Mouse (Mus musculus) ES-E14 (cell line): Measurements from ENCODE around the gene Rasal3. TPM values are rescaled to one million over a fixed set of nuclear protein-coding genes. Genes with fewer than 3 reads are reported as not detected.
A peak's percentile ranks its signal among the peaks of the same experiment; 100 is the strongest.

ENCODE experiments used
- DNase-seq: peaks from one replicate; pipeline ENCODE4 v3.0.0-alpha.2; 2013; ENCODE audit warnings: low read depth, low spot score
- H3K27ac ChIP-seq: 2 replicates; pipeline ENCODE4 v1.5.1; 2012; ENCODE audit warnings: low read depth, mild to moderate bottlenecking, low read length, moderate library complexity, mixed read lengths; ENCODE audit not compliant: poor library complexity, insufficient read depth, severe bottlenecking
- H3K36me3 ChIP-seq: 2 replicates; pipeline ENCODE4 v1.6.1; 2012; ENCODE audit warnings: mild to moderate bottlenecking, low read length, moderate library complexity, mixed read lengths; ENCODE audit not compliant: control insufficient read depth, poor library complexity, insufficient read depth, severe bottlenecking
- H3K4me1 ChIP-seq, 2 experiments: fragments of 150-350 bp in 1 of 2; sonication (generic) in 1 of 2; 2 replicates each; pipeline ENCODE4 v1.6.1; 2012; ENCODE audit warnings: low read length in 2 of 2, mild to moderate bottlenecking in 1 of 2, mixed read lengths in 1 of 2; ENCODE audit not compliant: control insufficient read depth in 2 of 2, insufficient read depth in 2 of 2, poor library complexity in 1 of 2
- H3K4me3 ChIP-seq, 2 experiments: fragments of 150-350 bp in 1 of 2; sonication (generic) in 1 of 2; 2 replicates each; pipeline ENCODE4 v1.5.1; 2012; ENCODE audit warnings: low read length in 2 of 2, low read depth in 1 of 2, mild to moderate bottlenecking in 1 of 2, mixed read lengths in 1 of 2; ENCODE audit not compliant: insufficient read depth in 1 of 2, poor library complexity in 1 of 2, severe bottlenecking in 1 of 2
- H3K9ac ChIP-seq: 2 replicates; pipeline ENCODE4 v1.6.1; 2012; ENCODE audit warnings: low read depth, mild to moderate bottlenecking, low read length, mixed read lengths; ENCODE audit not compliant: poor library complexity, insufficient read depth, severe bottlenecking
- H3K9me3 ChIP-seq: fragments of 150-350 bp; sonication (generic); 2 replicates; pipeline ENCODE4 v1.6.1; 2012; ENCODE audit warnings: low read depth, mild to moderate bottlenecking, low read length; ENCODE audit not compliant: control insufficient read depth, insufficient read depth
- CHD2 ChIP-seq: IDR thresholded peaks from 2 replicates; pipeline ENCODE4 v1.6.1; 2014; ENCODE audit warnings: mild to moderate bottlenecking, low read depth, low read length, inconsistent platforms
- HCFC1 ChIP-seq: IDR thresholded peaks from 2 replicates; pipeline ENCODE4 v1.6.1; 2012; ENCODE audit warnings: low read length, inconsistent platforms, borderline replicate concordance; ENCODE audit not compliant: insufficient read depth
- MAFK ChIP-seq: IDR thresholded peaks from 2 replicates; pipeline ENCODE4 v1.6.1; 2014; ENCODE audit warnings: mild to moderate bottlenecking, low read depth, low read length, inconsistent platforms; ENCODE audit not compliant: insufficient read depth
- ZC3H11A ChIP-seq: IDR thresholded peaks from 2 replicates; pipeline ENCODE4 v1.6.1; 2012; ENCODE audit warnings: low read depth, mild to moderate bottlenecking, inconsistent platforms, low read length, borderline replicate concordance
- ZNF384 ChIP-seq: IDR thresholded peaks from 2 replicates; pipeline ENCODE4 v1.6.1; 2012; ENCODE audit warnings: low read depth, low read length, inconsistent platforms
- in situ Hi-C, 2 experiments: fragments of 600-800 bp; cut with MboI; formaldehyde crosslinking; loops; one replicate each; pipeline ENCODE4 v1.15.1; 2025; ENCODE audit warnings: low sequenced_read_pairs in 2 of 2, inconsistent platforms in 1 of 2; ENCODE audit not compliant: unreplicated experiment in 2 of 2
- total RNA-seq: library from RNA; depleted of rRNA; stranded (reverse); fragments of 300-350 nt; gene quantifications from 2 replicates; pipeline ENCODE4 v1.2.3, GENCODE M21; 2012

Gene Rasal3
- total RNA-seq, 1 experiment, result 0.76 TPM

DNA sequence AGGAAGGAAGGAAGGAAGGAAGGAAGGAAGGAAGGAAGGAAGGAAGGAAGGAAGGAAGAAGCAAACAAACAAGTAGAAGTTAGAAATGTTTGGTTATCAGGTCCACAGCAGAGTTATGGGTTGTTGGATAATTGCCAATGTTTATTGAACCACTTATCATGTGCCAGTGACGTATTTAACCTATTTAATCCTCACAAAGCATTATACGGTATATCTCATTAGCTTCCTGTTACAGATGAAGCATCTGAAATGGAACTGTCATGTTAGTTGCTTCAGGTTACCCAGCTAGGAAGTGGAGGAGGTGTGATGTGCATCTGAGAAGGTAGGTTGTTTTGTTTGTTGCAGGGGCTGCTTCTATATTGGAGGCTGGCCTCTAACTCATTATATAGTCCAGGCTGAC lies 16.6 kb upstream of the Rasal3 start:
- Histone ChIP-seq H3K36me3 (no peaks in the 10 kb centered on the region), H3K27ac (no peak overlapping the region), H3K9ac (no peak overlapping the region), H3K4me3 (no peak overlapping the region), H3K9me3 (no peaks in the 10 kb centered on the region), H3K4me1 (peaks cover 0 to 2% of the 10 kb centered on the region in 2 experiments; a peak in 1 of 4 replicates)
- TF ChIP-seq ZNF384 (no peak), CHD2 (no peak), HCFC1 (no peak), MAFK (no peak), ZC3H11A (no peak)
- in situ Hi-C loops, result no loop called here
- no peak for DNase-seq

DNA sequence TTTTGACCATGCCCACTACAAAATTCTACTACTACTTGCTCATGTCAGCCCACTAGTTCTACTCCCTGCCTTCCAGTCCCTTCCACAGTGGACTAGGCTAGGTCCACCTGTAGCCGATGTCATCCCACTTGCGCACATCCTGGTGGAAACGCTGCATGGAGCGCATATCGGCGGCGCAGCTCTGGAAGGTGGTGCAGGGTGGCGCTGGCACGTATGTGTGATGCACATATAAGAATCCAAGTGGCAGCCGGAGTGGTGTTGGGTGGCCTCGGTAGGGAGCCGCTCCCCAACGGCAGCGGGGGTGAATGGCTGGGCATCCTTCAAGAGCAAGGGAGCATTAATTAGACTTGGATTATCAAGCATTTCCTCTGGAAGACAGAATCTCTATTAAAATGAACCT lies 13.4 kb upstream of the Rasal3 start:
- DNase-seq, result no peak
- in situ Hi-C loops, result no loop called here

DNA sequence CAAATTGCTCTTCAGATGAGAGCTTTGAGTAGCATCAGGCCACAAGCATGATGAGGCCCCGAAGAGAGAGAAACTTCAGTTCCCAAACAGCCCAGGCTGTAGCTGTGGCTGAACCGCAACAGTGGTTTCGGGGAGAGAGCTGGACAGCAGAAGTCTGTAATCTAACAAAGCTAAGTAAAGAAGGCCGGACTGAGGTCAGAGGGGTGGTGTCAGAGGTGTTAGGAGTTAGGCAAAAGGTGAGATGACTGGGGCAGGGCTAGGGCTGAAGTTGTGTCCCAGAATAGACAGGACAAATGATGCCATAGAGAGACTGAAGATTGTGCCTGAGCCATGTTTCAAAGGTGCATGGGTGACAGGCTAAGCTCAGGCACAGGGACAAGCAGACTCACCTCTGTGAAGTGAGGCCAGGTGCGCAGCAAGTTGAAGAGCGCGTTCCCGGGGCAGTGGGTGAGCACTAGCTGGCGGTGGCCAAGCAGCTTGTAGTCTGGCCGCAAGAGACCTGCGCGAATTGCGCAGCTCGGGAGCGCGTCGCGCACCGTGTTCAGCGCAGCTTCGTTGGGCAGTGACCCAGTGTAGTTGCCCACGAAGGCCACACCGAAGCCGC lies 12.1 kb upstream of the Rasal3 start:
- TF ChIP-seq CHD2 (no peak), ZNF384 (no peak), ZC3H11A (no peak), MAFK (no peak), HCFC1 (no peak)
- Histone ChIP-seq H3K4me1 (peaks cover 0 to 2% of the 10 kb centered on the region in 2 experiments; a peak in 1 of 4 replicates), H3K27ac (no peak overlapping the region), H3K36me3 (no peaks in the 10 kb centered on the region), H3K9me3 (no peaks in the 10 kb centered on the region), H3K9ac (peak overlapping the region; percentile 40), H3K4me3 (peak overlapping the region; percentile 5 to 61; a peak in 3 of 4 replicates)
- in situ Hi-C loops, result no loop called here
- no peak for DNase-seq

More for the DNA sequence above, 13.4 kb upstream of the Rasal3 start:
- TF ChIP-seq MAFK, result no peak
- no peak for TF ChIP-seq CHD2
- TF ChIP-seq ZNF384, result no peak
- no peak for TF ChIP-seq ZC3H11A
- TF ChIP-seq HCFC1, result no peak
- Histone ChIP-seq H3K36me3 (no peaks in the 10 kb centered on the region), H3K4me3 (no peak overlapping the region), H3K4me1 (peaks cover 0 to 2% of the 10 kb centered on the region in 2 experiments; a peak in 1 of 4 replicates), H3K9ac (no peak overlapping the region), H3K27ac (no peak overlapping the region), H3K9me3 (no peaks in the 10 kb centered on the region)

DNA sequence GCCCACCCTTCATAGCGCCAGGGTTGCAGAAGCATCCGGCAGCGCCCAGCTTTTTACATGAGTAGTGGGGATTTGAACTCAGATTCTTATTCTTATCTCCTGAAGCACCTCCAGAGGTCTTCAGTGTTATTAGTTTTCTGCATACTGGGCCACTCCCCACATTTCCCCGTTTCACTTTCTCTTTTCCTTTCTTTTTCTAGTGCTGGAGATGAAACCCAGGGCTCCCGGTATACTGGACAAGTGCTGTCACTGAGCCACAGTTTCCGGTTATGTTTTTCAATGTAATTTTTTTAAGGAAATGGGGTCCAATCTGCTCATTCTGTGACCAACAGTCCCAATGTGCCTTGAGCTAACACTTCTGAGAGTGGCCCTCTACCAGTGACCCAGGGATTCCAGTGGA lies 8.5 kb upstream of the Rasal3 start:
- Histone ChIP-seq H3K9me3 (no peaks in the 10 kb centered on the region), H3K27ac (no peak overlapping the region), H3K4me1 (peaks cover 0 to 2% of the 10 kb centered on the region in 2 experiments; a peak in 1 of 4 replicates), H3K9ac (no peak overlapping the region), H3K36me3 (no peaks in the 10 kb centered on the region), H3K4me3 (no peak overlapping the region)
- DNase-seq, result no peak
- in situ Hi-C loops, result no loop called here
- TF ChIP-seq ZNF384 (no peak), MAFK (no peak), ZC3H11A (no peak), HCFC1 (no peak), CHD2 (no peak)

DNA sequence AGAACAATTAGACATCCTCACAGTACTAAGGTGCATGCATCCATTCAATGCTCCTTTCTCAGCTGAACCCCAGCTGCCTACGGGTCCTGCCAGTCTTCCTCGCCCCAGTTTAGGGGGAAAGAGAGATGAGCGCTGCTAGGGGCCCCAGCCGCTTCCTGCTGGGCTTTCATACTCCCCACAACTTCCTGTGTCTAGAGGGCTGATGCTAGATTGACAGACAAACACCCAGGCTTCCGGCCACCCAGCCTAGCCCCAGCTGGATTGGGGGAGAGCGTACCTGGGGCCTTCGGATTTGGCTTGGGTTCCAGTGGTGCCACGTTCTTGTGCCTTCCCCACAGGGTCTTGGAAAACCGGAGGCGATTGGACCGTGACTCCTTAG lies 615 bp downstream of the Rasal3 start:
- no peaks in the 10 kb centered on the region for H3K4me1 ChIP-seq
- no peak overlapping the region for H3K9ac ChIP-seq
- no peaks in the 10 kb centered on the region for H3K9me3 ChIP-seq
- in situ Hi-C loops, result no loop called here
- H3K36me3 ChIP-seq, result no peaks in the 10 kb centered on the region
- H3K4me3 ChIP-seq, result peak overlapping the region in 1 of 2 experiments; percentile 28; a peak in 1 of 4 replicates
- no peak for DNase-seq
- no peak overlapping the region for H3K27ac ChIP-seq
- no peak for TF ChIP-seq CHD2
- no peak for TF ChIP-seq ZC3H11A
- no peak for TF ChIP-seq ZNF384
- no peak for TF ChIP-seq MAFK
- TF ChIP-seq HCFC1, result no peak
